Mouse (Mus musculus) kidney, embryonic 14.5 days (tissue): ENCODE results near the gene Piwil4. TPM values are rescaled to one million over a fixed set of nuclear protein-coding genes. Genes with fewer than 3 reads are reported as not detected.
"Not testable (repeated sequence)": the region's sequence is repeated elsewhere in the genome, so short reads cannot be mapped to it uniquely, and the experiment has no call there.

ENCODE experiments used
- ATAC-seq: fragments of 200-750 bp; cut with Nextera tagmentation; 2 replicates; pipeline ENCODE4 v1.8.0; 2017; ENCODE audit warnings: moderate number of reproducible peaks, mild to moderate bottlenecking, moderate TSS enrichment, moderate library complexity; ENCODE audit not compliant: low FRiP score, low TSS enrichment
- H3K27ac ChIP-seq: fragments of 300-500 bp; sonication (generic); 2 replicates; pipeline ENCODE4 v1.5.1; 2014; ENCODE audit warnings: low read depth, mild to moderate bottlenecking, low read length, moderate library complexity, mixed read lengths
- H3K27me3 ChIP-seq: fragments of 300-500 bp; sonication (generic); 2 replicates; pipeline ENCODE4 v1.6.1; 2014; ENCODE audit warnings: mild to moderate bottlenecking, low read length; ENCODE audit not compliant: control insufficient read depth, insufficient read depth
- H3K36me3 ChIP-seq: fragments of 300-500 bp; sonication (generic); 2 replicates; pipeline ENCODE4 v1.6.1; 2014; ENCODE audit warnings: low read length, mixed read lengths; ENCODE audit not compliant: control insufficient read depth, insufficient read depth
- H3K4me1 ChIP-seq: fragments of 300-500 bp; sonication (generic); 2 replicates; pipeline ENCODE4 v1.6.1; 2014; ENCODE audit warnings: low read length, mixed read lengths; ENCODE audit not compliant: control insufficient read depth, insufficient read depth
- H3K4me2 ChIP-seq: fragments of 300-500 bp; sonication (generic); replicated peaks from 2 replicates; pipeline ENCODE4 v1.6.1; 2014; ENCODE audit warnings: low read depth, mild to moderate bottlenecking, low read length
- H3K4me3 ChIP-seq: fragments of 300-500 bp; sonication (generic); 2 replicates; pipeline ENCODE4 v1.5.1; 2014; ENCODE audit warnings: mild to moderate bottlenecking, low read length
- H3K9ac ChIP-seq: fragments of 300-500 bp; sonication (generic); 2 replicates; pipeline ENCODE4 v1.6.1; 2014; ENCODE audit warnings: low read depth, mild to moderate bottlenecking, low read length, moderate library complexity
- H3K9me3 ChIP-seq: fragments of 300-500 bp; sonication (generic); 2 replicates; pipeline ENCODE4 v1.6.1; 2016; ENCODE audit warnings: low read length; ENCODE audit not compliant: control insufficient read depth
- WGBS: fragments of 180-500 bp; shearing (Covaris S2); extraction: QIAGEN DNeasy Blood & Tissue Kit; methylation state at CpG from one replicate; pipeline ENCODE4 v1.1.7; 2014; 5-methylcytosine and 5-hydroxymethylcytosine counted together
- polyA plus RNA-seq: library from polyadenylated mRNA; unstranded; fragments of >200 nt; fragmentation: Nextera tagmentation; extraction: Ambion mirVana; gene quantifications from 2 replicates; pipeline ENCODE4 v1.2.1, GENCODE M21; 2014

The Piwil4 gene
- polyA plus RNA-seq, 1 experiment from 2014 or later: not detected

DNA sequence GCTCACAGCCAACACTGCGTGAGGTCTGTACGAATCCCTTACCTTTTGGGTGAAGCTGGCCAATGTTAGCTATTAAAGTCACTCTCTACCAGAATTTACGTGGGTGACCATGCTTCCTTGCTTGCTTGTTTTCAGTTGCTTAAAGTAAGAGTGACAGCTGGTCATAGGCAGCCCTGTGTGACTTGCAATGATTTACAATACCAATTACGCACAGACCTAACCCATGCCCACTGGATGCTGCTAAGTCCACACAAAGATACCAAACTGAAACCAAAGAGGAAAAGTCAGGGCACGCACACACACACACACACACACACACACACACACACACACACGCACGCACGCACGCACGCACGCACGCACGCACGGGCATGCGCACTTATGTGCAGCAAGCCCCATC, 25.3 kb downstream of the Piwil4 start:
- H3K4me1 ChIP-seq: no peaks in the 10 kb centered on the region
- no peak overlapping the region for H3K4me2 ChIP-seq
- no peak overlapping the region for H3K4me3 ChIP-seq
- no peaks in the 10 kb centered on the region for H3K9me3 ChIP-seq
- no peak overlapping the region for H3K27ac ChIP-seq
- H3K9ac ChIP-seq: no peak overlapping the region
- WGBS: 84% methylated on average over 15 of the region's 15 CpGs
- H3K27me3 ChIP-seq: no peaks in the 10 kb centered on the region
- H3K36me3 ChIP-seq: no peaks in the 10 kb centered on the region
- no peak for ATAC-seq

DNA sequence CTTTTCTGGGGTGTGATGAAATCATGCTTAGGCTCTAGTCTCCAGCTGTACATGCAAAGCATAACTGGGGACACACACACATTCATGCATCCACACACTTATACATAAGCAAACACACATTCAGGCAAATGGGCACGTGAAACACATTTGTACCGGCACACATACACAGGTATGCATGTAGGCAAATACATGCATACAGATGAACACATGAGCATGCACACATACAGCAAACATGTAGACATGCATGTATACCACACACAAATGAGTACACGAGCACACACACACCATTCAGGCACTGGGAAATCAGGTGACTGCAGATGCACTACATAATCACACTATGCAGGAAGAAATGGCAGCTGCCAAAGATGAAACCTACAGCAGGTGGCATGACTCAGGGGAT, 29.6 kb downstream of the Piwil4 start:
- ATAC-seq: no peak

DNA sequence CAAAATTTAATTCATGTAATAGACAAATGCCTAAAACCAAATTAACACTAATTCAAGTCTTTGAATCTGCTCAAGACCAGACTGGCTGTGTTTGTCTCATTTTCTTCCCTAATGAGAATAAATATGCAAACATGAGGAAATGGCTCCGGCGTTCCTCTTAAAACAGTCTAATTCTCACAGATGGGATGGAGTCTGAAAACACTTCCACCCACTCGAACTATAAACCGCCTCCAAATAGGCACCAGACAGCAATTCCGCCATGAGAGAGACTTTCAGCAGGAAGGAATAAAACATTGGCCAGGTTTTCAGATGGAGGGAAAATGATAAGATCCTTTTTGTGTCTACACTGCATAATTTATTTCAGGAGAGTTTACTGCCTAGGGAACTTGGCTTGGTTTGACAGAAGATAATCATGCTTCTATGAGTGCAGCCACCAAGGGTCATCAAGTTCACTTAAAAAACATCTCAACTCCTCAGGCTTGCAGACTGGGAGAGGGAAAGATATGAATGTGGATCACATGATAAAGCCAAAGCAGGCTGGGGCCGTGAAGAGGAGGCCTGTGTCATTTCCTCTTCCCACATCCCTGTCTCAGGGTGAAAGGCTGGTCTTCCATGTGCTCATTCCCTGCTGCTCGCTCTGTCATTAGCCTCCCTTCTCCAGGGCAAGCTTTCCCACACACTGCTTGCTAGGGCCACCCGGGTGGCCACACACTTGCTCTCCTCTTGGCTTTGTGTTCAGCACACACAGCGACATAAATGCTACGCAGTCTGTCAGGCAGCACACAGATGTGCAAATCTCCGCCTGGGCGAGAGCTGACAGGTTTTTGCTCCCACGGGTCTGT, 35.0 kb downstream of the Piwil4 start:
- no peak overlapping the region for H3K9ac ChIP-seq
- H3K4me2 ChIP-seq: no peak overlapping the region
- no peak for ATAC-seq
- 63% methylated on average over 13 of the region's 13 CpGs for WGBS
- H3K9me3 ChIP-seq: no peaks in the 10 kb centered on the region
- peaks cover 4% of the 10 kb centered on the region; the same call in 1 of the 2 replicates for H3K4me1 ChIP-seq
- H3K36me3 ChIP-seq: no peaks in the 10 kb centered on the region
- H3K27me3 ChIP-seq: no peaks in the 10 kb centered on the region
- no peak overlapping the region for H3K4me3 ChIP-seq
- H3K27ac ChIP-seq: no peak overlapping the region

More for the DNA sequence above, 29.6 kb downstream of the Piwil4 start:
- H3K9me3 ChIP-seq: no peaks in the 10 kb centered on the region
- H3K9ac ChIP-seq: no peak overlapping the region
- H3K4me2 ChIP-seq: no peak overlapping the region
- no peaks in the 10 kb centered on the region for H3K27me3 ChIP-seq
- H3K4me1 ChIP-seq: peaks cover 2% of the 10 kb centered on the region; the same call in 1 of the 2 replicates
- 92% methylated on average over 3 of the region's 3 CpGs for WGBS
- H3K27ac ChIP-seq: no peak overlapping the region
- no peak overlapping the region for H3K4me3 ChIP-seq
- no peaks in the 10 kb centered on the region for H3K36me3 ChIP-seq

DNA sequence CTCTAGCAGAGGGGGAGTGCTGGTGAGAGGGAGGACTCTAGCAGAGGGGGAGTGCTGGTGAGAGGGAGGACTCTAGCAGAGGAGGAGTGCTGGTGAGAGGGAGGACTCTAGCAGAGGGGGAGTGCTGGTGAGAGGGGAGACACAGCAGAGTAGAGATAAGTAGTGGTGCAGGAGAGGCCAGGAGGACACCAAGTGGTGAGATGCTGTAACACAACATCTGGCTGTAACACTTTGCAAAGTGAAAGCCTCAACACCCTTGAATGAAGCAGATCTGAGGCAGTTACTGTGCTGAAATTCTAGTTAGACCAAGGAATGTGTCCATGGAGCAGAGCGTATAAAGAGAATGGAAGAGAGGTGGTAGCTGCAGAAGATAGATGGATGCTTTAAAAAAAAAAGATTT, 39.7 kb downstream of the Piwil4 start:
- WGBS: 94% methylated on average over 1 of the region's 1 CpGs
- H3K4me1 ChIP-seq, H3K27me3 ChIP-seq, H3K4me2 ChIP-seq, H3K9me3 ChIP-seq, H3K27ac ChIP-seq, H3K9ac ChIP-seq, H3K4me3 ChIP-seq, H3K36me3 ChIP-seq, ATAC-seq: not testable (repeated sequence)

DNA sequence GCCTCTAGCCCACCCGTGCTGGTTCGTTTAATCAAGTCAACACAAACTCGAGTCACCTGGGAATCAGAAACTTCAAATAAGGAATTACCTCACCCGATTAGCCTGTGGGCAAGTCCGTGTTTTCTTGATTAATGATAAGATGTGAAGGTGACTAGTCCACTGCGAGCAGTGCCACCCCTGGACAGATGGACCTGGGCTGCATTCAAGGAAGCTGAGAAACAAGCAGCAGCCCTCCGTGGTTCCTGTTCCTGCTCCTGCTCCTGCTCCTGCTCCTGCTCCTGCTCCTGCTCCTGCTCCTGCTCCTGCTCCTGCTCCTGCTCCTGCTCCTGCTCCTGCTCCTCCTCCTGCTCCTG, 41.3 kb downstream of the Piwil4 start:
- Histone ChIP-seq H3K4me3 (no peak overlapping the region), H3K27ac (no peak overlapping the region), H3K36me3 (no peaks in the 10 kb centered on the region), H3K9ac (no peak overlapping the region), H3K9me3 (no peaks in the 10 kb centered on the region), H3K4me2 (no peak overlapping the region), H3K4me1 (no peaks in the 10 kb centered on the region), H3K27me3 (no peaks in the 10 kb centered on the region)
- ATAC-seq: 0 out of 2 replicates have a peak, but pooled peaks have one; percentile 3
- WGBS: 49% methylated on average over 7 of the region's 7 CpGs

DNA sequence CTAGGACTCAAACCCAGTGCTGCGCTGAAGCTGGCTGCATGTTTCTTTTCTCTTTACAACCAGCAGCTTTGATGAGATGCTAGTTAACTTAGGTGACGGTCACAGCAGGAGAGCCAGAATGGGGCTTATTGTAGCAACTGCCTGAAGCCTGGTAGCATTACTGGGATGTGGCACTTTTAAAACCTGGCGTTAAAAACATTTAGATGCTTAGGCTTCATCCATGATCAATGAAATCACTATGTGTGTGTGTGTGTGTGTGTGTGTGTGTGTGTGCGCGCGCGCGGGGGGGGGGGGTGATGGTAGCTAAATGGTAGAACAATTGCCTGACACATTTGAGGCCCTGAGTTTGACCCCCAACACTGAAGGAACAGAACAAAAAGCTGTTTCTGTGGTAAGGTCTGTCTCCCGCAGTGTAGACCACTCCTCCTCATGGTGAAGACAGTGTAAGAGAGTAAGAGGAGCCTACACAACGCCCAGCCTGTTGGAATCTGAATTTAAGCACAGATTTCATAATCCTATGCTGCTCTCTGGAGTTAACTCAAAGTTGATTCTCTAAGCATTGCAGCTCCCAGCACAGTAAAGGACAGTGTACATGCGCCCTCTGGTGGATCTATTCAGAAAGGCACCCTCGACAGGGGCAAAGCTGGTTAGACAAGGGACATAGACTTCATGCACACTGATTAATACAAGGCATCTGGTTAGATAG, 41.8 kb downstream of the Piwil4 start:
- no peaks in the 10 kb centered on the region for H3K4me1 ChIP-seq
- no peaks in the 10 kb centered on the region for H3K27me3 ChIP-seq
- H3K4me3 ChIP-seq: no peak overlapping the region
- H3K9me3 ChIP-seq: no peaks in the 10 kb centered on the region
- no peak overlapping the region for H3K9ac ChIP-seq
- H3K27ac ChIP-seq: no peak overlapping the region
- peak; percentile 93 for ATAC-seq
- WGBS: 54% methylated on average over 12 of the region's 12 CpGs
- no peak overlapping the region for H3K4me2 ChIP-seq
- no peaks in the 10 kb centered on the region for H3K36me3 ChIP-seq

DNA sequence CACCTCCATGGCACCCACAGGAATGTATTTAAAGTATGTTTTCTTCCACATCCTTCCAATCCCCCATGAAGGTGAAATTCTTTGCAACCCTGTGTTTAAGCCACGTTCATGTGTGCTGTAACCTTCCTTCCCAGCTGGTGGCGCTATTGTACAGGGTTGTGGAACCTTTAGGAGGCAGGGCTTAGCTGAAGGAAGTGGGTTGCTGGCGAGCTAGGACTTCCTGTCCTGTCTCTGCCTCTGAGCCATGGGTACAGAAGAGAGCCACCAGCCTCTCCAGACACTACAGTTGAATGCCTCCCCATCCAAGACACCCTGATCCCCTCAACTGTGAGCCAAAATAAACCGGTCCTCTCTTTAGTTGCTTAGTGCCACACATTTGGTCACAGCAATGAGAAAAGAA, 42.6 kb downstream of the Piwil4 start:
- no peak; the same call in 1 of the 2 replicates for ATAC-seq
- Histone ChIP-seq H3K4me3 (no peak overlapping the region), H3K4me1 (no peaks in the 10 kb centered on the region), H3K9ac (no peak overlapping the region), H3K4me2 (no peak overlapping the region), H3K27ac (no peak overlapping the region), H3K9me3 (no peaks in the 10 kb centered on the region), H3K36me3 (no peaks in the 10 kb centered on the region), H3K27me3 (no peaks in the 10 kb centered on the region)
- 73% methylated on average over 4 of the region's 4 CpGs for WGBS

DNA sequence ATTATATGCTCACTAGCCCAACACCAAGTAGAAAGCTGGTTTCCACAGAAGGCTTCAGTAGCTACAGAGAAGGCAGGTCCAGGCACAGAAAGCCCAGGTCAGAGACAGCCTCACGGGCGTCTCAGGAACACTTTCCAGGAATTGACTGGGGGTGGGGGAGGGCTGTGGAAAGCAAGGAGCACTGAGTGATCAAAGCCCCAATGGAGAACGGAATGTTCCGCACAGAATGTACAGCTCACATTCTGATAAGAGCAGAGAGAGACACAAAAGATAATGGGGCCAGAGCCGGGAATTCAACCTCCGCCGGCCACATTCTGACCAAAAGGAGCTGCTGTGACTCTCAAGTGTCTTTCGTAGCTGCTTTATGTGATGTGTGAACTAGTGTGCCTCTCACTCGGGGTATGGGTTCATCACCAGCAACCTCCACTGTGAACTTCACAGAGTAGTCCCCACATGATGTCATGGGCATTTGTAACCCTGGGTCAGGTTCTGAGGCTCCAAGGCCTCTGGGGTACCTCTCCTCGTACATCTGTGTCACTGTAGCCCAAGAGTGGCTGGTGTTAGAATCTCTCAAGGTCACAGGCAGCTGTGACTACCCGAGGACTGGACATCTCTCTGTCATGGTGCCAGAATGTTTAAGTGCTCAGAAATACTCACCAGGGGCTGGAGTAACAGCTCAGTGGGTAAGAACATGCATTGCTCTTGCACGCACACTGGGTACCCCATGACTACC, 51.0 kb downstream of the Piwil4 start:
- Histone ChIP-seq H3K9ac (no peak overlapping the region), H3K36me3 (no peaks in the 10 kb centered on the region), H3K4me2 (no peak overlapping the region), H3K4me1 (no peaks in the 10 kb centered on the region), H3K27me3 (no peaks in the 10 kb centered on the region), H3K27ac (no peak overlapping the region), H3K9me3 (no peaks in the 10 kb centered on the region), H3K4me3 (no peak overlapping the region)
- ATAC-seq: no peak
- 70% methylated on average over 12 of the region's 12 CpGs for WGBS

DNA sequence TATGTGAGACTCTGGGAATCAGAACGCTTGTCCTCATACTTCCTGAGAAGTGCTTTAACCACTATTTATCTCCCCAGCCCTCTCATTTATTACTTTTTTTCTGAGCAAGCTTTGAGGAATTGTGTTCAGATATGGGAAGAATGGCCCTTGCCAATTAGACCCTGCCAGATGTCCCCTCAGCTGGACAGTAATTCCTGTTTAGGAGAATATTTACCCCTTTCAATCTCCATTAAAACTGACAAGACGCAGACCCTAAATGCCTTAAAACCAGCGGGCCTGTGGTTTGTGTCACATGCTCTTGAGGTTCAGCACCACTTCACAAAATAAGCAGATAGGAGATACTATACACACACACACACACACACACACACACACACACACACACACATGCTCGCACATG, 56.2 kb downstream of the Piwil4 start:
- no peaks in the 10 kb centered on the region for H3K36me3 ChIP-seq
- no peak overlapping the region for H3K4me3 ChIP-seq
- 53% methylated on average over 4 of the region's 4 CpGs for WGBS
- ATAC-seq: no peak
- no peak overlapping the region for H3K4me2 ChIP-seq
- H3K9ac ChIP-seq: no peak overlapping the region
- H3K27me3 ChIP-seq: no peaks in the 10 kb centered on the region
- no peaks in the 10 kb centered on the region for H3K9me3 ChIP-seq
- H3K27ac ChIP-seq: no peak overlapping the region
- no peaks in the 10 kb centered on the region for H3K4me1 ChIP-seq
